Mouse (Mus musculus) skeletal muscle tissue, adult 2 months (tissue): ENCODE measurements around the gene Hectd4.

Experiments used
- DNase-seq: peaks from one replicate; pipeline ENCODE4 v3.0.0-alpha.2; 2012; ENCODE audit warnings: low read depth, low spot score

Hectd4 gene

GRCm38 (mm10) chr5:121280456-121280855 is 60.4 kb downstream of the Hectd4 start:
- DNase-seq, result no peak

- no peak for DNase-seq
These were observed 63.0 kb downstream of the Hectd4 start for GRCm38 (mm10) chr5:121283051-121283450.

GRCm38 (mm10) chr5:121284816-121285215 is 64.8 kb downstream of the Hectd4 start:
- DNase-seq, result no peak

- DNase-seq, result no peak
These were observed 67.2 kb downstream of the Hectd4 start for GRCm38 (mm10) chr5:121287213-121287612.

GRCm38 (mm10) chr5:121290289-121290688 is 70.3 kb downstream of the Hectd4 start:
- no peak for DNase-seq

GRCm38 (mm10) chr5:121292309-121293165 is 72.5 kb downstream of the Hectd4 start:
- DNase-seq, result no peak

- no peak for DNase-seq
These were observed 85.0 kb downstream of the Hectd4 start for GRCm38 (mm10) chr5:121305009-121305408.

- no peak for DNase-seq
These were observed 87.6 kb downstream of the Hectd4 start for GRCm38 (mm10) chr5:121307620-121308019.

- no peak for DNase-seq
These were observed 91.6 kb downstream of the Hectd4 start for GRCm38 (mm10) chr5:121311576-121311975.

- DNase-seq, result no peak
These were observed 93.9 kb downstream of the Hectd4 start for GRCm38 (mm10) chr5:121313764-121314474.

- DNase-seq, result no peak
These were observed 106.2 kb downstream of the Hectd4 start for GRCm38 (mm10) chr5:121326079-121326805.

GRCm38 (mm10) chr5:121329333-121330058 is 109.5 kb downstream of the Hectd4 start:
- peak; percentile 40 for DNase-seq

- peak; percentile 20 for DNase-seq
These were observed 110.3 kb downstream of the Hectd4 start for GRCm38 (mm10) chr5:121330154-121330816.

- DNase-seq, result no peak
These were observed 111.7 kb downstream of the Hectd4 start for GRCm38 (mm10) chr5:121331731-121332130.

- no peak for DNase-seq
These were observed 114.0 kb downstream of the Hectd4 start for GRCm38 (mm10) chr5:121333976-121334375.

GRCm38 (mm10) chr5:121334454-121334853 is 114.4 kb downstream of the Hectd4 start:
- no peak for DNase-seq

- no peak for DNase-seq
These were observed 115.4 kb downstream of the Hectd4 start for GRCm38 (mm10) chr5:121335426-121335825.

- peak; percentile 33 for DNase-seq
These were observed 116.0 kb downstream of the Hectd4 start for GRCm38 (mm10) chr5:121336009-121336408.

GRCm38 (mm10) chr5:121336776-121337175 is 116.8 kb downstream of the Hectd4 start:
- DNase-seq, result no peak

- DNase-seq, result no peak
These were observed 119.7 kb downstream of the Hectd4 start for GRCm38 (mm10) chr5:121339507-121340230.
